In the genomic region with DNA sequence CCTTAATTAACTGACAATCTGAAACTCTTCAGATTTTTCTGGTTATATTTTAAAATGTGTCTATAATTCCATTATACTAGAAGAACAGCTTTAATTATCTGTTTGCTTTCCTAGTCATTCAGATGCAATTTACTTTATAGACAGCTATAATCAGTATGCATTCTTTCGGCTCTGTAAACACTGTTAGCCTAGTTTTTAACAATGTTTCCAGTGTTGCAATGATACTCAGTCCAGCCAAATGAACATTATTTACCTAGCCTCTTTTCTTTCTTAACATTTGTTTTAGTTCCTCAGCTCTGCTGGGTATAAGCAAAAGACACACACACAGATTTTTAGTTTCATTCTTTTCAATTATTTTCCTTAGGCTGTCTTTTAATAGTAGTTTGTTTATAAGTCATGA, we compare ENCODE assay signal across 20 mouse cellular contexts. TPM values are rescaled to one million over a fixed set of nuclear protein-coding genes. Genes with fewer than 3 reads are reported as not detected.
DNase-seq lines count a peak whose midpoint lies in the region; ATAC-seq lines count a peak whose summit lies in the region.
"Had no signal": no experiment of that assay in that cellular context is flagged by ENCODE, and none has a peak within 500 bp of the region (broad histone marks: within the 10 kb centered on the region; RNA-seq: fewer than 3 reads in every experiment).

No protein-coding gene starts in this region.

- H3K27me3 ChIP-seq in liver, embryonic 12.5 days (replicated peaks), result no peaks in the 10 kb centered on the region
- no peaks in the 10 kb centered on the region for H3K27me3 ChIP-seq in forebrain, embryonic 13.5 days
- H3K27me3 ChIP-seq: forebrain, embryonic 15.5 days; hindbrain, embryonic 12.5 days; hindbrain, embryonic 15.5 days had no signal

- 91% methylated on average over 1 of the region's 1 CpGs for WGBS in liver, embryonic 12.5 days (ENCODE audit: insufficient replicate concordance)
- 13% methylated on average over 1 of the region's 1 CpGs for WGBS in large intestine, adult 2 months
- 73% methylated on average over 1 of the region's 1 CpGs for WGBS in forebrain, embryonic 13.5 days

- no peak for DNase-seq in liver
- peak; percentile 73 for DNase-seq in adipocyte (ENCODE audit: low spot score)
- DNase-seq in large intestine, adult 2 months (ENCODE audit: low read depth, low spot score), result peak; percentile 52
- DNase-seq in cerebellum, adult 9-10 months, result no peak
- DNase-seq: adrenal gland, postnatal 10 days; adrenal gland, postnatal 36 days; cerebellum, adult 11 months; cerebellum, adult 2 months; cerebellum, postnatal 10 days; gastrocnemius, postnatal 10 days; gastrocnemius, postnatal 36 days had no signal

- ATAC-seq in liver, embryonic 12.5 days, result no peak
- ATAC-seq in forebrain, embryonic 13.5 days, result no peak
- ATAC-seq: activated CD4-positive, CD25-positive, alpha-beta regulatory T cell, adult 4 months; CD4-positive, CD25-positive, alpha-beta regulatory T cell, adult 4 months; forebrain, embryonic 15.5 days had no signal

- no peaks in the 10 kb centered on the region for H3K9me3 ChIP-seq in liver, embryonic 12.5 days (replicated peaks)
- H3K9me3 ChIP-seq in forebrain, embryonic 13.5 days (replicated peaks), result no peaks in the 10 kb centered on the region
- H3K9me3 ChIP-seq: forebrain, embryonic 10.5 days; forebrain, embryonic 15.5 days; hindbrain, embryonic 12.5 days; hindbrain, embryonic 15.5 days had no signal

- H3K4me1 ChIP-seq in liver, embryonic 12.5 days, result peaks cover 31% of the 10 kb centered on the region
- H3K4me1 ChIP-seq in forebrain, embryonic 13.5 days, result peaks cover 5% of the 10 kb centered on the region
- H3K4me1 ChIP-seq: forebrain, embryonic 10.5 days; hindbrain, embryonic 12.5 days; hindbrain, embryonic 15.5 days had no signal

- no peaks in the 10 kb centered on the region for H3K36me3 ChIP-seq in liver, embryonic 12.5 days
- H3K36me3 ChIP-seq in forebrain, embryonic 13.5 days (ENCODE audit: poor library complexity, severe bottlenecking), result no peaks in the 10 kb centered on the region
- H3K36me3 ChIP-seq: forebrain, embryonic 10.5 days; forebrain, embryonic 15.5 days; hindbrain, embryonic 12.5 days; hindbrain, embryonic 15.5 days had no signal

- H3K4me3 ChIP-seq in liver, embryonic 12.5 days, result no peak overlapping the region
- no peak overlapping the region for H3K4me3 ChIP-seq in forebrain, embryonic 13.5 days
- H3K4me3 ChIP-seq: forebrain, embryonic 10.5 days; forebrain, embryonic 15.5 days; hindbrain, embryonic 12.5 days; hindbrain, embryonic 15.5 days had no signal

- no peak overlapping the region for H3K4me2 ChIP-seq in liver, embryonic 12.5 days
- no peak overlapping the region for H3K4me2 ChIP-seq in forebrain, embryonic 13.5 days
- H3K4me2 ChIP-seq: forebrain, embryonic 15.5 days; heart, embryonic 11.5 days; hindbrain, embryonic 12.5 days; hindbrain, embryonic 15.5 days had no signal

- no peak overlapping the region for H3K9ac ChIP-seq in liver, embryonic 12.5 days
- no peak overlapping the region for H3K9ac ChIP-seq in forebrain, embryonic 13.5 days
- H3K9ac ChIP-seq: forebrain, embryonic 15.5 days; hindbrain, embryonic 12.5 days; hindbrain, embryonic 15.5 days had no signal

- H3K27ac ChIP-seq in liver, embryonic 12.5 days, result peak overlapping the region; percentile 5; the same call in 1 of the 2 replicates
- H3K27ac ChIP-seq in forebrain, embryonic 13.5 days, result no peak overlapping the region
- H3K27ac ChIP-seq: forebrain, embryonic 10.5 days; forebrain, embryonic 15.5 days; hindbrain, embryonic 12.5 days; hindbrain, embryonic 15.5 days had no signal

RNA-seq across cellular contexts. Expression of a gene that starts 38.0 kb away (rescaled TPM):
- polyA plus RNA-seq in liver, embryonic 12.5 days (2016; fragmentation: Nextera tagmentation; extraction: Ambion mirVana), result 12.5 and 13.8 TPM in 2 replicates
- 1.8 and 2.5 TPM in 2 replicates for polyA plus RNA-seq in large intestine, adult 2 months (2012; rRNA removed)
- 23.8 and 25.5 TPM in 2 replicates for polyA plus RNA-seq in forebrain, embryonic 13.5 days (2015; fragmentation: Nextera tagmentation; extraction: Ambion mirVana)

RNA-seq across cellular contexts. Expression of a gene that starts 48.6 kb away (rescaled TPM):
- polyA plus RNA-seq in liver, embryonic 12.5 days (2016; fragmentation: Nextera tagmentation; extraction: Ambion mirVana), result 58.8 and 59.6 TPM in 2 replicates
- 17.7 and 19.3 TPM in 2 replicates for polyA plus RNA-seq in large intestine, adult 2 months (2012; rRNA removed)
- polyA plus RNA-seq in forebrain, embryonic 13.5 days (2015; fragmentation: Nextera tagmentation; extraction: Ambion mirVana), result 76.0 and 78.1 TPM in 2 replicates

Comparison
In these comparisons a context has a peak if more than half of its experiments do, and no peak if none do; other contexts are left out.
1. DNase-seq: peak in adipocyte (single experiment) and large intestine, adult 2 months (single experiment); none in liver (single experiment) and cerebellum, adult 9-10 months (single experiment).